Mouse (Mus musculus) stomach, postnatal 0 days (tissue): ENCODE measurements at regions not wholly inside any gene's neighbourhood (a gene's known extent, or its start where the extent isn't known, plus 50 kb on each side); places are given as distances from the start of the nearest gene placed in this dataset.

ENCODE experiments used
- CTCF ChIP-seq: IDR thresholded peaks from 2 replicates; pipeline ENCODE4 v1.5.1; 2016; ENCODE audit warnings: antibody characterized with exemption, low read depth, mild to moderate bottlenecking, moderate library complexity
- EP300 ChIP-seq: optimal IDR thresholded peaks from 2 replicates; pipeline ENCODE3; 2016; ENCODE audit warnings: antibody characterized with exemption

DNA sequence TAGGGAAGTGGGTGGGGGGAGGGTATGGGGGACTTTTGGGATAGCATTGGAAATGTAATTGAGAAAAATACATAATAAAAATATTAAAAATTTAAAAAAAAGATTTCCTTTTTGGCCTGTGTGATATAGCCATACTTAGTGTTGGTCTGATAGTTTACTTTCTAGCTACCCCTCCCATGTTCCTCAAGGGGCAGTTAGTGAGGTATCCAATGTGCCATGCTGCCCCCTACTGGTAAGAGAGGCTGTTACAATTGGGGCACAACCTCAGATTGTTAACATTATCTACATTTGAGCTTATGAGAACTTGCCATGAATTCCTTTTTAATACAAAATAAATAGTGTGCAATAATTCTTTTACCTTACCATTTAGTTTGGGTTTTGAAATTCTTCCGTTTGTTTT, 83.6 kb upstream of the Pam start:
- peak; percentile 80 for TF ChIP-seq CTCF
- TF ChIP-seq EP300, result no peak
